Mouse (Mus musculus) G1E (cell line): ENCODE data around the gene Zfp384.

Experiments used
- CTCF ChIP-seq: IDR thresholded peaks from 2 replicates; pipeline ENCODE4 v1.5.1; 2012; ENCODE audit warnings: low read depth, low read length, inconsistent platforms, mixed read lengths
- POLR2AphosphoS5 ChIP-seq: IDR thresholded peaks from 2 replicates; pipeline ENCODE4 v1.6.1; 2012; ENCODE audit warnings: low read depth, low read length, inconsistent platforms; ENCODE audit not compliant: insufficient replicate concordance
- TAL1 ChIP-seq: conservative IDR thresholded peaks from 2 replicates; pipeline ENCODE4 v1.6.1; 2012; ENCODE audit warnings: low read depth, low read length, inconsistent platforms, mixed read lengths

DNA sequence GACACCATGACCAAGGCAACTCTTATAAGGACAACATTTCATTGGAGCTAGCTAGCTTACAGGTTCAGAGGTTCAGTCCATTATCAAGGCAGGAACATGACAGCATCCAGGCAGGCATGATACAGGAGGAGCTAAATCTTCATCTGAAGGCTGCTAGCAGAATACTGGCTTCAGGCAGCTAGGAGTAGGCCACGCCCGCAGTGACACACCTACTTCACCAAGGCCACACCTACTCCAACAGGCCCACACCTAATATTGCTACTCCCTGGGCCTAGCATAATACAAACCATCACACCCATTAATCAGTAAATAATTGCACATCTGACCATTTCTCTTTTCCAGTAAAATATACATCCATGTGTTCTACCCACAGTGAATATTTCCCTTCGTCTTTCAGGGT is 8.7 kb downstream of the Zfp384 start:
- TF ChIP-seq CTCF (no peak), TAL1 (no peak), POLR2AphosphoS5 (no peak)
